In genomic region chr15:25715996-25716395, GRCm38 (mm10) we compare ENCODE assay signal across 13 mouse cellular contexts.
DNase-seq lines count a peak whose midpoint lies in the region; ATAC-seq lines count a peak whose summit lies in the region.
"Had no signal": no experiment of that assay in that cellular context is flagged by ENCODE, and none has a peak within 500 bp of the region (broad histone marks: within the 10 kb centered on the region; RNA-seq: fewer than 3 reads in every experiment).

No protein-coding gene starts in this region.

- 55% methylated on average over 11 of the region's 11 CpGs for WGBS in lung, embryonic 16.5 days
- WGBS in liver, embryonic 13.5 days (ENCODE audit: insufficient replicate concordance), result 70% methylated on average over 11 of the region's 11 CpGs
- WGBS in stomach, embryonic 16.5 days, result 60% methylated on average over 11 of the region's 11 CpGs

- H3K27me3 ChIP-seq in lung, embryonic 16.5 days (ENCODE audit: control insufficient read depth, insufficient read depth, low read depth, low read length), result no peaks in the 10 kb centered on the region
- no peaks in the 10 kb centered on the region for H3K27me3 ChIP-seq in liver, embryonic 13.5 days
- no peaks in the 10 kb centered on the region for H3K27me3 ChIP-seq in stomach, embryonic 16.5 days (ENCODE audit: control insufficient read depth, insufficient read depth, low read length)
- H3K27me3 ChIP-seq: limb, embryonic 13.5 days; neural tube, embryonic 12.5 days had no signal

- no peak overlapping the region for H3K4me3 ChIP-seq in lung, embryonic 16.5 days (ENCODE audit: low read length)
- H3K4me3 ChIP-seq in liver, embryonic 13.5 days (replicated peaks), result no peak overlapping the region
- H3K4me3 ChIP-seq in stomach, embryonic 16.5 days (replicated peaks; ENCODE audit: low read length), result no peak overlapping the region
- H3K4me3 ChIP-seq: limb, embryonic 13.5 days; neural tube, embryonic 12.5 days had no signal

- H3K9me3 ChIP-seq in lung, embryonic 16.5 days (ENCODE audit: control insufficient read depth, low read length), result no peaks in the 10 kb centered on the region
- no peaks in the 10 kb centered on the region for H3K9me3 ChIP-seq in liver, embryonic 13.5 days (replicated peaks)
- no peaks in the 10 kb centered on the region for H3K9me3 ChIP-seq in stomach, embryonic 16.5 days (replicated peaks; ENCODE audit: control insufficient read depth, low read length)
- H3K9me3 ChIP-seq: limb, embryonic 13.5 days; neural tube, embryonic 12.5 days had no signal

- peaks cover 16% of the 10 kb centered on the region for H3K4me1 ChIP-seq in lung, embryonic 16.5 days (replicated peaks; ENCODE audit: control insufficient read depth, insufficient read depth, low read length)
- H3K4me1 ChIP-seq in liver, embryonic 13.5 days (replicated peaks), result peaks cover 11% of the 10 kb centered on the region
- H3K4me1 ChIP-seq in stomach, embryonic 16.5 days (ENCODE audit: control insufficient read depth, insufficient read depth, low read length), result peaks cover 11% of the 10 kb centered on the region; the same call in 1 of the 2 replicates

- ATAC-seq in lung, embryonic 16.5 days (ENCODE audit: low read depth), result peak; percentile 2; the same call in 1 of the 2 replicates
- ATAC-seq in liver, embryonic 13.5 days (ENCODE audit: low read depth), result no peak; the same call in 1 of the 2 replicates
- no peak for ATAC-seq in stomach, embryonic 16.5 days (ENCODE audit: insufficient read depth, low FRiP score)

- H3K9ac ChIP-seq in lung, embryonic 16.5 days (ENCODE audit: low read length), result no peak overlapping the region
- H3K9ac ChIP-seq in liver, embryonic 13.5 days, result no peak overlapping the region
- H3K9ac ChIP-seq in stomach, embryonic 16.5 days (ENCODE audit: low read length), result no peak overlapping the region
- H3K9ac ChIP-seq: limb, embryonic 13.5 days; neural tube, embryonic 12.5 days had no signal

- H3K36me3 ChIP-seq in lung, embryonic 16.5 days (ENCODE audit: control insufficient read depth, insufficient read depth, low read length), result peaks cover 2% of the 10 kb centered on the region; the same call in 1 of the 2 replicates
- H3K36me3 ChIP-seq in liver, embryonic 13.5 days, result peaks cover 2% of the 10 kb centered on the region; the same call in 1 of the 2 replicates
- no peaks in the 10 kb centered on the region for H3K36me3 ChIP-seq in stomach, embryonic 16.5 days (ENCODE audit: control insufficient read depth, insufficient read depth, low read length)
- H3K36me3 ChIP-seq: neural tube, embryonic 12.5 days had no signal

- H3K4me2 ChIP-seq in lung, embryonic 16.5 days (ENCODE audit: low read depth, low read length), result no peak overlapping the region
- no peak overlapping the region for H3K4me2 ChIP-seq in liver, embryonic 13.5 days
- no peak overlapping the region for H3K4me2 ChIP-seq in stomach, embryonic 16.5 days (ENCODE audit: low read depth, low read length)
- H3K4me2 ChIP-seq: heart, embryonic 11.5 days; limb, embryonic 13.5 days; neural tube, embryonic 12.5 days had no signal

- no peak overlapping the region for H3K27ac ChIP-seq in lung, embryonic 16.5 days (ENCODE audit: low read length)
- peak overlapping the region; percentile 41 for H3K27ac ChIP-seq in liver, embryonic 13.5 days
- H3K27ac ChIP-seq in stomach, embryonic 16.5 days (ENCODE audit: low read length), result peak overlapping the region; percentile 37; the same call in 1 of the 2 replicates
- H3K27ac ChIP-seq: limb, embryonic 13.5 days; neural tube, embryonic 12.5 days had no signal

- peak; percentile 23 for DNase-seq in cerebellum, adult 8-10 months
- DNase-seq in cerebellum, adult 11-12 months, result no peak
- no peak for DNase-seq in lung, postnatal 10 days
- no peak for DNase-seq in liver, embryonic 13.5 days
- DNase-seq in urinary bladder, postnatal 14 days (ENCODE audit: low spot score), result no peak
- no peak for DNase-seq in adrenal gland, postnatal 10 days
- DNase-seq: adrenal gland, postnatal 14 days; right cerebral cortex, postnatal 14 days had no signal
